ENCODE assay signal across 17 mouse cellular contexts in genomic region chr11:113107205-113107844, GRCm38 (mm10).
DNase-seq lines count a peak whose midpoint lies in the region; ATAC-seq and TF ChIP-seq lines count a peak whose summit lies in the region.
"Had no signal": no experiment of that assay in that cellular context is flagged by ENCODE, and none has a peak within 500 bp of the region (broad histone marks: within the 10 kb centered on the region; RNA-seq: fewer than 3 reads in every experiment).

No protein-coding gene starts in this region.

- no peaks in the 10 kb centered on the region for H3K4me1 ChIP-seq in kidney, adult 2 months (ENCODE audit: control insufficient read depth, insufficient read depth, low read length)
- H3K4me1 ChIP-seq in kidney, postnatal 0 days (replicated peaks; ENCODE audit: insufficient read depth, low read length), result peaks cover 18% of the 10 kb centered on the region; the same call in 1 of the 2 replicates

- peak; percentile 35 for DNase-seq in kidney, adult 2 months
- DNase-seq in kidney, adult 8-10 months, result no peak
- DNase-seq in kidney, postnatal 0 days (ENCODE audit: low spot score), result peak; percentile 83
- no peak for DNase-seq in urinary bladder, adult 2 months (ENCODE audit: low spot score)
- DNase-seq in testis, postnatal 10 days (ENCODE audit: low spot score), result no peak
- DNase-seq: adrenal gland, adult 8-10 months; cerebellum, adult 9-11 months; heart, adult 2 months; thymus, adult 2 months had no signal

- no peak overlapping the region for H3K4me3 ChIP-seq in kidney, adult 2 months (ENCODE audit: insufficient read depth, low read depth, low read length)
- H3K4me3 ChIP-seq in kidney, postnatal 0 days (replicated peaks; ENCODE audit: low read depth, low read length), result no peak overlapping the region
- H3K4me3 ChIP-seq: embryonic facial prominence, embryonic 10.5 days; erythroblast, embryonic 14.5 days; heart, adult 2 months; midbrain, embryonic 12.5 days; myocyte had no signal

- H3K36me3 ChIP-seq in kidney, adult 2 months (ENCODE audit: control insufficient read depth, insufficient read depth, low read length), result no peaks in the 10 kb centered on the region
- no peaks in the 10 kb centered on the region for H3K36me3 ChIP-seq in kidney, postnatal 0 days (ENCODE audit: insufficient read depth, low read length)
- H3K36me3 ChIP-seq: embryonic facial prominence, embryonic 10.5 days; G1E; midbrain, embryonic 12.5 days had no signal

- no peak overlapping the region for H3K27ac ChIP-seq in kidney, adult 2 months (ENCODE audit: insufficient read depth, low read depth, low read length)
- no peak overlapping the region for H3K27ac ChIP-seq in kidney, postnatal 0 days
- H3K27ac ChIP-seq: embryonic facial prominence, embryonic 10.5 days; heart, adult 2 months; midbrain, embryonic 12.5 days had no signal

- TF ChIP-seq POLR2A in kidney, adult 2 months (IDR thresholded peaks at IDR 0.05; ENCODE audit: low read depth, low read length), result no peak

- WGBS in kidney, adult 2 months, result 58% methylated on average over 16 of the region's 16 CpGs
- WGBS in kidney, postnatal 0 days, result 28% methylated on average over 16 of the region's 16 CpGs

- TF ChIP-seq CTCF in kidney, adult 2 months (conservative IDR thresholded peaks at IDR 0.05; ENCODE audit: insufficient read depth, insufficient read length, low read depth, low read length), result no peak
- no peak for TF ChIP-seq CTCF in kidney, postnatal 0 days (IDR thresholded peaks at IDR 0.05; ENCODE audit: low read depth)

- no peaks in the 10 kb centered on the region for H3K27me3 ChIP-seq in kidney, adult 2 months (replicated peaks; ENCODE audit: control insufficient read depth, insufficient read depth, low read length)
- H3K27me3 ChIP-seq in kidney, postnatal 0 days (ENCODE audit: insufficient read depth, low read length), result no peaks in the 10 kb centered on the region

- H3K4me2 ChIP-seq in kidney, postnatal 0 days (ENCODE audit: low read length), result no peak overlapping the region
- H3K4me2 ChIP-seq: midbrain, embryonic 12.5 days had no signal

- peak; percentile 71 for ATAC-seq in common myeloid progenitor, adult 5-6 weeks (replicated peaks; ENCODE audit: low read depth, poor library complexity, severe bottlenecking)
- peak; percentile 58; the same call in 1 of the 2 replicates for ATAC-seq in kidney, postnatal 0 days (replicated peaks; ENCODE audit: low FRiP score, low read depth)
- peak; percentile 93 for ATAC-seq in megakaryocyte-erythroid progenitor cell, adult 5-6 weeks (replicated peaks; ENCODE audit: low FRiP score, low TSS enrichment, poor library complexity, severe bottlenecking)
- ATAC-seq: hindbrain, embryonic 16.5 days had no signal

- no peaks in the 10 kb centered on the region for H3K9me3 ChIP-seq in kidney, postnatal 0 days (replicated peaks; ENCODE audit: low read length)
- H3K9me3 ChIP-seq: embryonic facial prominence, embryonic 10.5 days; midbrain, embryonic 12.5 days had no signal

- H3K9ac ChIP-seq in kidney, postnatal 0 days (ENCODE audit: low read depth, low read length), result no peak overlapping the region
- H3K9ac ChIP-seq: midbrain, embryonic 12.5 days had no signal

Comparison
In these comparisons a context has a peak if more than half of its experiments do, and no peak if none do; other contexts are left out.
1. DNase-seq: peak in kidney, adult 2 months (single experiment) and kidney, postnatal 0 days (single experiment); none in kidney, adult 8-10 months (0 of 2), urinary bladder, adult 2 months (single experiment) and testis, postnatal 10 days (single experiment).
2. Peak in every context shown above with its lines, with median percentiles within 50 percentile points of each other: ATAC-seq.